Mouse (Mus musculus) liver, postnatal 0 days (tissue): ENCODE measurements at regions not wholly inside any gene's neighbourhood (a gene's known extent, or its start where the extent isn't known, plus 50 kb on each side); places are given as distances from the start of the nearest gene placed in this dataset.

Experiments used
- CTCF ChIP-seq: sonication (generic); IDR thresholded peaks from 2 replicates; pipeline ENCODE4 v1.5.1; 2016; ENCODE audit warnings: antibody characterized with exemption, low read depth
- EP300 ChIP-seq: IDR thresholded peaks from 2 replicates; pipeline ENCODE4 v1.6.1; 2016; ENCODE audit warnings: antibody characterized with exemption, low read depth, mild to moderate bottlenecking

- TF ChIP-seq CTCF (no peak), EP300 (no peak)
Measured at GRCm38 (mm10) chr6:31085063-31085759, 126.3 kb upstream of the Klf14 start.
